Mouse (Mus musculus) thymus, adult 2 months (tissue): Measurements from ENCODE around the gene Tufm. TPM values are rescaled to one million over a fixed set of nuclear protein-coding genes. Genes with fewer than 3 reads are reported as not detected.

Experiments
- DNase-seq: peaks from one replicate; pipeline ENCODE4 v3.0.0; 2021
- H3K27ac ChIP-seq: fragments of 200-500 bp; 2 replicates; pipeline ENCODE4 v1.5.1; 2012; ENCODE audit warnings: low read length, control low read depth; ENCODE audit not compliant: control insufficient read depth, insufficient read depth
- H3K27me3 ChIP-seq: fragments of 200-500 bp; 2 replicates; pipeline ENCODE4 v1.6.1; 2012; ENCODE audit warnings: mild to moderate bottlenecking, low read length, moderate library complexity, mixed read lengths; ENCODE audit not compliant: control insufficient read depth, insufficient read depth
- H3K36me3 ChIP-seq: fragments of 200-500 bp; 2 replicates; pipeline ENCODE4 v1.6.1; 2012; ENCODE audit warnings: mild to moderate bottlenecking, low read length, moderate library complexity; ENCODE audit not compliant: control insufficient read depth, insufficient read depth
- H3K4me1 ChIP-seq: fragments of 200-500 bp; replicated peaks from 2 replicates; pipeline ENCODE4 v1.6.1; 2012; ENCODE audit warnings: low read length; ENCODE audit not compliant: control insufficient read depth, insufficient read depth
- H3K4me3 ChIP-seq: fragments of 200-500 bp; 2 replicates; pipeline ENCODE4 v1.5.1; 2012; ENCODE audit warnings: mild to moderate bottlenecking, low read length, control low read depth, moderate library complexity; ENCODE audit not compliant: control insufficient read depth, insufficient read depth
- CTCF ChIP-seq: fragments of 200-500 bp; IDR thresholded peaks from 2 replicates; pipeline ENCODE4 v1.5.1; 2012; ENCODE audit warnings: mild to moderate bottlenecking, control low read depth, low read length, moderate library complexity, borderline replicate concordance; ENCODE audit not compliant: control insufficient read depth, poor library complexity, insufficient read depth; ENCODE audit errors: extremely low read depth
- POLR2A ChIP-seq: fragments of 200-500 bp; IDR thresholded peaks from 2 replicates; pipeline ENCODE4 v1.6.1; 2012; ENCODE audit warnings: mild to moderate bottlenecking, low read length, control low read depth, moderate library complexity; ENCODE audit not compliant: control insufficient read depth, poor library complexity, insufficient read depth; ENCODE audit errors: extremely low read depth
- WGBS: fragments of 180-500 bp; shearing (Covaris S2); methylation state at CpG from one replicate; pipeline ENCODE4 v1.1.7; 2018; 5-methylcytosine and 5-hydroxymethylcytosine counted together
- polyA plus RNA-seq: library from polyadenylated mRNA; depleted of rRNA; stranded (reverse); fragments of >200 nt; gene quantifications from 2 replicates; pipeline ENCODE4 v1.2.3, GENCODE M21; 2012

The Tufm gene
- polyA plus RNA-seq, 1 experiment = 127 TPM

GRCm38 (mm10) chr7:126458225-126458624 is 28.9 kb upstream of the Tufm start:
- TF ChIP-seq CTCF = no peak
- no peak for TF ChIP-seq POLR2A
- H3K4me3 ChIP-seq = no peak overlapping the region
- no peak overlapping the region for H3K27ac ChIP-seq
- peaks cover 25% of the 10 kb centered on the region for H3K4me1 ChIP-seq
- 95% methylated on average over 5 of the region's 5 CpGs for WGBS
- H3K27me3 ChIP-seq = no peaks in the 10 kb centered on the region
- no peaks in the 10 kb centered on the region for H3K36me3 ChIP-seq
- DNase-seq = no peak

GRCm38 (mm10) chr7:126458844-126459618 is 28.1 kb upstream of the Tufm start:
- H3K36me3 ChIP-seq = no peaks in the 10 kb centered on the region
- TF ChIP-seq CTCF = no peak
- TF ChIP-seq POLR2A = no peak
- no peak overlapping the region for H3K4me3 ChIP-seq
- no peaks in the 10 kb centered on the region for H3K27me3 ChIP-seq
- no peak overlapping the region for H3K27ac ChIP-seq
- H3K4me1 ChIP-seq = peaks cover 25% of the 10 kb centered on the region
- 96% methylated on average over 11 of the region's 11 CpGs for WGBS
- DNase-seq = no peak

GRCm38 (mm10) chr7:126460623-126461399 is 26.4 kb upstream of the Tufm start:
- Histone ChIP-seq H3K4me3 (no peak overlapping the region), H3K36me3 (no peaks in the 10 kb centered on the region), H3K4me1 (peaks cover 31% of the 10 kb centered on the region), H3K27ac (no peak overlapping the region), H3K27me3 (no peaks in the 10 kb centered on the region)
- no peak for TF ChIP-seq CTCF
- TF ChIP-seq POLR2A = no peak
- DNase-seq = no peak
- WGBS = 19% methylated on average over 10 of the region's 10 CpGs

- TF ChIP-seq CTCF = no peak
- no peak for TF ChIP-seq POLR2A
- Histone ChIP-seq H3K27ac (no peak overlapping the region), H3K4me1 (peaks cover 26% of the 10 kb centered on the region), H3K27me3 (no peaks in the 10 kb centered on the region), H3K4me3 (no peak overlapping the region), H3K36me3 (no peaks in the 10 kb centered on the region)
- 83% methylated on average over 3 of the region's 3 CpGs for WGBS
- no peak for DNase-seq
Measured at GRCm38 (mm10) chr7:126461626-126462025, 25.5 kb upstream of the Tufm start.

GRCm38 (mm10) chr7:126463004-126463403 is 24.2 kb upstream of the Tufm start, which contains the start of gene Atp2a1:
Atp2a1 (minus strand) TSS chr7:126463108.
- Histone ChIP-seq H3K4me3 (no peak within 1 kb of the TSS), H3K4me1 (peaks cover 23% of the 10 kb centered on the region), H3K27ac (no peak within 1 kb of the TSS), H3K36me3 (peaks cover 4% of the 10 kb centered on the region; the same call in 1 of the 2 replicates), H3K27me3 (no peaks in the 10 kb centered on the region)
- TF ChIP-seq CTCF = no peak
- TF ChIP-seq POLR2A = no peak
- 69% methylated on average over 5 of the region's 5 CpGs for WGBS
- no peak for DNase-seq

GRCm38 (mm10) chr7:126463547-126463946 is 23.6 kb upstream of the Tufm start:
- Histone ChIP-seq H3K27me3 (no peaks in the 10 kb centered on the region), H3K36me3 (peaks cover 8% of the 10 kb centered on the region), H3K4me3 (no peak overlapping the region), H3K4me1 (peaks cover 23% of the 10 kb centered on the region), H3K27ac (no peak overlapping the region)
- DNase-seq = no peak
- TF ChIP-seq POLR2A (no peak), CTCF (no peak)
- WGBS = 74% methylated on average over 4 of the region's 4 CpGs
